Mouse (Mus musculus) c-Kit-negative CD71-positive TER-119-positive erythroid progenitor cells, embryonic 14.5 days (primary cell): ENCODE measurements around the gene Myo10.
"Not testable (repeated sequence)": the region's sequence is repeated elsewhere in the genome, so short reads cannot be mapped to it uniquely, and the experiment has no call there.

Experiments
- DNase-seq: peaks from one replicate; pipeline ENCODE4 v3.0.0-alpha.2; 2013; ENCODE audit warnings: low read depth, low spot score

Gene Myo10

DNA sequence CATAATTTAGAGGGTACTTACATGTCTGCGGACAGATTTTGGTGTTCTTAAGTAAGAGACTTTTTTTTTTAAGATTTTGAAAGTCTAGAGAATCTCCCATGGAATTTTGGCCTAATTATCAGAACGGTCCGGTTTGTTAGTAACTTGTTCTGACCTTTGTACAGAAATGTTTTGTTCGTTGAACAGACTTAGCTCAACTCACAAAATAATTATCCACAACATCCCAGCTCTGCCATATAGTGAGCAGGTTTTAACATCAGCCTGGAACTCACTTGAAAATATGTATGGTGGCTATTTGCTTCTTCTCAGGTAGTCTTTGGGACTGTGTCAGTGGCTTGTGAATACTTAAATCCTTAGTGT lies 68.4 kb downstream of the Myo10 start:
- no peak for DNase-seq

- DNase-seq = no peak
These were observed 70.1 kb downstream of the Myo10 start for GRCm38 (mm10) chr15:25692254-25692950.

DNA sequence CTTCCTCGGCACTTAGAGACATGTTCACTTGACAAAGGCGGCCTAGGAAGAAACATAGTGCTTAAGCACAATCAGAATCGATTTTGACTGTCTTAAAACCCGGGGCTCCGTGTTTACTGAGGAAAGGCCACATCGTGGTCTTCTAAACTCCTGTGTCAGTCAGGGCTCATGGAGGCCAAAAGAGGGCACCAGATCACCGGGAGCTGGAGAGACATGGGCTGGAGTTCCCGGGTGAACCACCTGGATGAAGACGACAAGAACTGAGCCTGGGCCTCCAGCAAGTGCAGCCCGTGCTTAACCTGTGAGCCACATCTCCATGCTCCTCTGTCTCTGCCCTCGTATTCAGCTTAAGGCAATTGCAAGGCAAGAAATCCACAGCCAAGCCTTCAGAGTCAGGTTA lies 71.4 kb downstream of the Myo10 start:
- no peak for DNase-seq

DNA sequence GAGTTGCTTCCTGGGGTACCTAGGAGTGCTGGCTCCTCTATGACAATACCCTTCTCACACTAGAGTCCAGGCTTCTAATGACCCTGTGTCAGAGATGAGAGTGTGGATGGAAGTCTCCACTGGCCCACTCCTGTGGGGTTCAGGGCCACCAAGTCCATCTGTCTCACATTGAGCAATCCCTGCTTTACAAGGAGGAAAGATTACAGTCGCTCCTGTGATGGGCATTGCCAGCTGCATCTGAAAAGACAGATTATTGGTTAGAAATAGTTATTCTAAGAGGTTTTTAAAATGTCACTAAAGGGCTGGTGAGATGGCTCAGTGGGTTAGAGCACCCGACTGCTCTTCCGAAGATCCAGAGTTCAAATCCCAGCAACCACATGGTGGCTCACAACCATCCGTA lies 72.4 kb downstream of the Myo10 start:
- no peak for DNase-seq

GRCm38 (mm10) chr15:25695253-25695652 lies 72.9 kb downstream of the Myo10 start:
- no peak for DNase-seq

DNA sequence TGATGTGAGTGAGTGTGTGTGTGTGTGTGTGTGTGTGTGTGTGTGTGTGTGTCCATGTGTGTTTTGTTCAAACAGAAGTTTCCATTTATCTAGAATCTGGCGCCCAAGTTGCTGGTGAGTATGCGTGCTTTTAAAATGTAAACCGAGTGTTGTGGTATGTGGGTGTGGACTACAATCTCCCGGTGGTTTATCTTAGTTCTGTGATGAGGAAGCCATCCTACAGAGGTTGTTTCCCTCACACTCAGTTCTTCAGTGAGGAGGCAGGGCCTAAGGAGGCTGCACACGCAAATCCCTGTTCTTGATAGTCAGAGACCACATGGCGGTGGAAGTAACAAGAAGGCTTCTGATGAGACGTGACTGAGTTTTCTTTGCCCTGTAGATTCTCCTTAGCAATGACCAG lies 73.6 kb downstream of the Myo10 start:
- DNase-seq = no peak

GRCm38 (mm10) chr15:25696660-25697059 lies 74.3 kb downstream of the Myo10 start:
- no peak for DNase-seq

GRCm38 (mm10) chr15:25699032-25699557 lies 76.8 kb downstream of the Myo10 start:
- DNase-seq = no peak

GRCm38 (mm10) chr15:25702602-25703001 lies 80.3 kb downstream of the Myo10 start:
- DNase-seq = no peak

GRCm38 (mm10) chr15:25704809-25705585 lies 82.7 kb downstream of the Myo10 start:
- no peak for DNase-seq

- no peak for DNase-seq
These were observed 84.7 kb downstream of the Myo10 start for GRCm38 (mm10) chr15:25706874-25707554.

DNA sequence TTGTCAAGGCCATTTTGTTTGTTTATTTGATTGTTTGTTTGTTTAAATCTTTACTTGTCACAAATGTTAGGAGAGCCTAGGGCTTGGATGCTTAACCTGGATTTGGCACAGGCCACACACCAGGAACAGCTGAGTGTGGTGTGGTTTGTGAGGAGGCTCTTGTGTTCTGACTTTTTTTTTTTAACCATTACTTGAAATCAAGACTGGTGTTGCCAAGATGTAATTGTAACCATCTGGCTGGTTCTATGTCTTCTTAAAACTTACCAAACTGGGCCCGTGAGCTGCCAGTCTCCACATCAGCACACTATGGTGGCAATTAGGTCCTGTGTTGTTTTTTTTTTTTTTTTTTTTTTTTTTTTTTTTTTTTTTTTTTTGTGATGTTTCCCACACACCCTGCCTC lies 85.6 kb downstream of the Myo10 start:
- no peak for DNase-seq

DNA sequence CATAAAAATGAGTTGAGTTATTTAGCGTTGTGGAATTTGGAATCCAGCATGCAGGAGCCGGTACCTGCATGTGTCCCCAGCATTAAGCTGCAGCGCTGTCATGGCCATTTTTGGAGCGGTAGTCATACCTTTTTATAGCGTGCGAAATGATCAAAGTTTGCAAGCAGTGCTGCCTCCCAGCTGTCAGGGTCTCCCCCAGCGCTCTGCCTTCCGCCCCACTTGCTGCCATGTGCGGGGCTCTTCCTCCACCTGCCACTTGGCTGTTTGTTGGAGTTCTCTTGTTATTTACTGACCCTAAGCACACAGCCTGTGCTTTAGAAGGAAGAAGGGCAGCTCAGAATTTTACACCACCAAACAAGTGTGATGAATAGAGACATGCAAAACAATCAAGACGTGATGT lies 88.6 kb downstream of the Myo10 start:
- no peak for DNase-seq

- no peak for DNase-seq
These were observed 90.6 kb downstream of the Myo10 start for GRCm38 (mm10) chr15:25712877-25713276.

DNA sequence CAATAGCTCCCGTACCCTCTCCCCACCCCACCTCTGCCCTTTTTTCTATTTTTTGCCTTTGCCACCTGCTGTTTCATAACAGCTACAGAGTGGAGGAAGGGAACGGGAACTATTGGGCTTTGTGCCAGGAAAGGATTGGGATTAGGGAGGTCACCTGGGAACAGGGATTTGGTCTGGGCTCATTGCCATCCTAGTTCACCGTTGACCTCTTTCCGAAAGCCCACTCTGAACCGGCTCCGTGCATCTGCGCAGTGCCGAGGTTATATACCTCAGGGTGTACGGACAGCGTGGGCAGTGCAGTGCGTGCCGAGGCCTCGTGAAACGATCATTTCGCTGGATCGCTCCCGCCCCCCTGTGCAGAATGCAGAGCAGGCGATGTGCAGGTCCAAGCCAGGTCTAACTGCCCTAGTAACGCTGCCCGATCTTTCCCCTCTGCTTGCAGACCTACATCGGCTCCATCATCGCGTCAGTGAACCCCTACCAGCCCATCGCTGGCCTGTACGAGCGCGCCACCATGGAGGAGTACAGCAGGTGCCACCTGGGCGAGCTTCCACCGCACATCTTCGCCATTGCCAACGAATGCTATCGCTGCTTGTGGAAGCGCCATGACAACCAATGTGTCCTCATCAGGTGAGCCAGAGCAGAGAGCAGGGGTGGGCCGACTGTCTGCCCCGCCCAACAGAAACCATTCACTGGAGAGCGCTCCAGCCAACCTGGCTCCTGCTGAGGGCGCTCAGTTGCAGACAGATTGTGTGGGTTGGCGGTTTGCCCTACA lies 91.4 kb downstream of the Myo10 start:
- no peak for DNase-seq

DNA sequence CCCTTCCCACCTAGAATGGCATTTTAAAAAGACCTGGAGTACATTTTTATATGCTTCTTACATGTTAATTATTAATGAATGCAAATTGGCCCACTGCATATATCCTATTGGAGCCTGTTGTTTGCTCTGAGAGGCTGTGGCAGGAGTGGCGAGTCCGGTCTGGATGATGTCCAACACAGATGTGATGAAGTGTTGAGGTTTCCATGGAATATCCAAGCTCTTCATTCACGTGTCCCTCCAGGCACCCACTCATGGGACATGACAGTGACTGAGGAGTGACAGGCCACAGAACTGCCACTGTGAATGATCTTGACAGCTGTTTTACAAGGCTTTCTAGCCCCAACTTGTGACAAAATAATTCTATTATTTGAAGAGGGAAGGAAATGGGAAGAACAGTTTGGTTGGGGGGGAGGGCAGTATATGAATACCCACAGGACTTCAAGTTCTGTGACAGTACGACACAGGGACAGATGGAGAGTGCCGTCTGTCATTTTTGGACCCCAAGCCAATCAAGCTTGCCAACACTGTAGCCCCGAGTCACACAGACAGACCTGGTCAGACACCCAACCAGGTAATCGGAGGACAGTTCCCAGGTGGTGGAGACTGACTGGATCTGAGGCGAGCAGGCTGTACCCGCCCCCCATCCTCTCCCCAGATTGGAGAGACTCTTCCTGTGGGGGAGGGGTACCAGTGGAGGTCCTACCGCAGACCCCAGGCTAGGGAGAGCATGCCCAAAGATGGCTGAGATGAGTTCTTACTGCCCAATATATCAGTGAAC lies 93.1 kb downstream of the Myo10 start:
- no peak for DNase-seq

GRCm38 (mm10) chr15:25715996-25716395 lies 93.7 kb downstream of the Myo10 start:
- DNase-seq = no peak

DNA sequence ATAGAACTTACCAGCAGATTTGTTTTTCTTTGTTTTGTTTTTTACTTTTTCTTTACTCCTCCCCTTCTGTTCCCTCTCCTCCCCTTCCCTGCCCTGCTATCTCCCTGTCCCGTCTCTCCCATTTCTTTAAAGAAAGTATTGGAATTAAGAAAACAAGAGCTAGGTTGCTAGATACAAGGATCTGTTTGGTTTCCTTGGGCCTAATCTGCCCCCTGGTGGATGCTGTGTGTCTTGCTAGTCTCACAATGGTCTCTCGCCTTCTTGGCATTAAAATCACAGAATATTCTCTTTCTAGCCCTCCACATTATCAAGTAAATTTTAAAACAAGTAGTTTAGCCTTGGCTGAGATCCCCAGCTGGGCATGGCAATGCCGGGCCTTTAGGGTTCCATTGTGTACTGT lies 94.7 kb downstream of the Myo10 start:
- peak; percentile 5 for DNase-seq

- DNase-seq = not testable (repeated sequence)
These were observed 95.8 kb downstream of the Myo10 start for GRCm38 (mm10) chr15:25718104-25718503.

- DNase-seq = no peak
These were observed 96.9 kb downstream of the Myo10 start for GRCm38 (mm10) chr15:25719270-25719669.

- no peak for DNase-seq
These were observed 97.9 kb downstream of the Myo10 start for GRCm38 (mm10) chr15:25720263-25720662.
